Mouse (Mus musculus) ES-E14 (cell line): ENCODE measurements around the gene Frs3. TPM values are rescaled to one million over a fixed set of nuclear protein-coding genes. Genes with fewer than 3 reads are reported as not detected.

Experiments
- DNase-seq: peaks from one replicate; pipeline ENCODE4 v3.0.0-alpha.2; 2013; ENCODE audit warnings: low read depth, low spot score
- H3K27ac ChIP-seq: 2 replicates; pipeline ENCODE4 v1.5.1; 2012; ENCODE audit warnings: low read depth, mild to moderate bottlenecking, low read length, moderate library complexity, mixed read lengths; ENCODE audit not compliant: poor library complexity, insufficient read depth, severe bottlenecking
- H3K36me3 ChIP-seq: 2 replicates; pipeline ENCODE4 v1.6.1; 2012; ENCODE audit warnings: mild to moderate bottlenecking, low read length, moderate library complexity, mixed read lengths; ENCODE audit not compliant: control insufficient read depth, poor library complexity, insufficient read depth, severe bottlenecking
- H3K4me1 ChIP-seq, 2 experiments: fragments of 150-350 bp in 1 of 2; sonication (generic) in 1 of 2; 2 replicates each; pipeline ENCODE4 v1.6.1; 2012; ENCODE audit warnings: low read length in 2 of 2, mild to moderate bottlenecking in 1 of 2, mixed read lengths in 1 of 2; ENCODE audit not compliant: control insufficient read depth in 2 of 2, insufficient read depth in 2 of 2, poor library complexity in 1 of 2
- H3K4me3 ChIP-seq, 2 experiments: fragments of 150-350 bp in 1 of 2; sonication (generic) in 1 of 2; 2 replicates each; pipeline ENCODE4 v1.5.1; 2012; ENCODE audit warnings: low read length in 2 of 2, low read depth in 1 of 2, mild to moderate bottlenecking in 1 of 2, mixed read lengths in 1 of 2; ENCODE audit not compliant: insufficient read depth in 1 of 2, poor library complexity in 1 of 2, severe bottlenecking in 1 of 2
- H3K9ac ChIP-seq: 2 replicates; pipeline ENCODE4 v1.6.1; 2012; ENCODE audit warnings: low read depth, mild to moderate bottlenecking, low read length, mixed read lengths; ENCODE audit not compliant: poor library complexity, insufficient read depth, severe bottlenecking
- H3K9me3 ChIP-seq: fragments of 150-350 bp; sonication (generic); 2 replicates; pipeline ENCODE4 v1.6.1; 2012; ENCODE audit warnings: low read depth, mild to moderate bottlenecking, low read length; ENCODE audit not compliant: control insufficient read depth, insufficient read depth
- CHD2 ChIP-seq: IDR thresholded peaks from 2 replicates; pipeline ENCODE4 v1.6.1; 2014; ENCODE audit warnings: mild to moderate bottlenecking, low read depth, low read length, inconsistent platforms
- HCFC1 ChIP-seq: IDR thresholded peaks from 2 replicates; pipeline ENCODE4 v1.6.1; 2012; ENCODE audit warnings: low read length, inconsistent platforms, borderline replicate concordance; ENCODE audit not compliant: insufficient read depth
- MAFK ChIP-seq: IDR thresholded peaks from 2 replicates; pipeline ENCODE4 v1.6.1; 2014; ENCODE audit warnings: mild to moderate bottlenecking, low read depth, low read length, inconsistent platforms; ENCODE audit not compliant: insufficient read depth
- ZC3H11A ChIP-seq: IDR thresholded peaks from 2 replicates; pipeline ENCODE4 v1.6.1; 2012; ENCODE audit warnings: low read depth, mild to moderate bottlenecking, inconsistent platforms, low read length, borderline replicate concordance
- ZNF384 ChIP-seq: IDR thresholded peaks from 2 replicates; pipeline ENCODE4 v1.6.1; 2012; ENCODE audit warnings: low read depth, low read length, inconsistent platforms
- in situ Hi-C, 2 experiments: fragments of 600-800 bp; cut with MboI; formaldehyde crosslinking; loops; one replicate each; pipeline ENCODE4 v1.15.1; 2025; ENCODE audit warnings: low sequenced_read_pairs in 2 of 2, inconsistent platforms in 1 of 2; ENCODE audit not compliant: unreplicated experiment in 2 of 2
- total RNA-seq: library from RNA; depleted of rRNA; stranded (reverse); fragments of 300-350 nt; gene quantifications from 2 replicates; pipeline ENCODE4 v1.2.3, GENCODE M21; 2012

The Frs3 gene
- total RNA-seq, 1 experiment = 8.4 TPM

- no peaks in the 10 kb centered on the region for H3K9me3 ChIP-seq
- H3K4me3 ChIP-seq = peak overlapping the region; percentile 67 to 85
- H3K27ac ChIP-seq = no peak overlapping the region
- peaks cover 0 to 2% of the 10 kb centered on the region in 2 experiments; a peak in 2 of 4 replicates for H3K4me1 ChIP-seq
- peak; percentile 45 for DNase-seq
- TF ChIP-seq CHD2 (no peak), HCFC1 (peak; percentile 16; the same call in 1 of the 2 replicates)
- peaks cover 3% of the 10 kb centered on the region; the same call in 1 of the 2 replicates for H3K36me3 ChIP-seq
- in situ Hi-C loops = no loop called here
- peak overlapping the region; percentile 48 for H3K9ac ChIP-seq
These were observed 16.3 kb upstream of the Frs3 start for GRCm38 (mm10) chr17:47672311-47673111.

- no peak overlapping the region for H3K4me3 ChIP-seq
- DNase-seq = peak; percentile 72
- in situ Hi-C loops = no loop called here
- H3K27ac ChIP-seq = no peak overlapping the region
- no peaks in the 10 kb centered on the region for H3K9me3 ChIP-seq
- peaks cover 5% of the 10 kb centered on the region; the same call in 1 of the 2 replicates for H3K36me3 ChIP-seq
- TF ChIP-seq MAFK = no peak
- peak; percentile 52; the same call in 1 of the 2 replicates for TF ChIP-seq ZC3H11A
- H3K4me1 ChIP-seq = peaks cover 0 to 2% of the 10 kb centered on the region in 2 experiments; a peak in 2 of 4 replicates
- no peak overlapping the region for H3K9ac ChIP-seq
These were observed 12.2 kb upstream of the Frs3 start for GRCm38 (mm10) chr17:47676581-47676980.

GRCm38 (mm10) chr17:47678238-47678637 lies 10.6 kb upstream of the Frs3 start:
- no peak for DNase-seq
- H3K4me3 ChIP-seq = no peak overlapping the region
- in situ Hi-C loops = no loop called here
- H3K36me3 ChIP-seq = peaks cover 10% of the 10 kb centered on the region; the same call in 1 of the 2 replicates
- no peak overlapping the region for H3K9ac ChIP-seq
- TF ChIP-seq CHD2 = no peak
- no peak for TF ChIP-seq ZC3H11A
- no peaks in the 10 kb centered on the region for H3K9me3 ChIP-seq
- peaks cover 0 to 6% of the 10 kb centered on the region in 2 experiments; a peak in 1 of 4 replicates for H3K4me1 ChIP-seq
- no peak overlapping the region for H3K27ac ChIP-seq

- Histone ChIP-seq H3K36me3 (peaks cover 10% of the 10 kb centered on the region; the same call in 1 of the 2 replicates), H3K9ac (no peak overlapping the region), H3K9me3 (no peaks in the 10 kb centered on the region), H3K4me3 (no peak overlapping the region), H3K27ac (no peak overlapping the region), H3K4me1 (peaks cover 0 to 6% of the 10 kb centered on the region in 2 experiments; a peak in 1 of 4 replicates)
- in situ Hi-C loops = no loop called here
- TF ChIP-seq MAFK (no peak), HCFC1 (no peak), ZNF384 (no peak), CHD2 (no peak), ZC3H11A (no peak)
- DNase-seq = no peak
These were observed 10.1 kb upstream of the Frs3 start for GRCm38 (mm10) chr17:47678702-47679101.

- no peak for TF ChIP-seq ZC3H11A
- TF ChIP-seq HCFC1 = no peak
- H3K9me3 ChIP-seq = no peaks in the 10 kb centered on the region
- H3K4me3 ChIP-seq = no peak overlapping the region
- no peak overlapping the region for H3K9ac ChIP-seq
- in situ Hi-C loops = no loop called here
- H3K4me1 ChIP-seq = peaks cover 3 to 8% of the 10 kb centered on the region in 2 experiments; a peak in 1 of 4 replicates
- DNase-seq = no peak
- peaks cover 22% of the 10 kb centered on the region for H3K36me3 ChIP-seq
- H3K27ac ChIP-seq = no peak overlapping the region
These were observed 6.0 kb upstream of the Frs3 start for GRCm38 (mm10) chr17:47682836-47683235.
